Mouse (Mus musculus): Measurements from ENCODE around the gene Serpinb7.

The Serpinb7 gene

GRCm38 (mm10) chr1:107399355-107399754, at the start of gene Serpinb7:
Gene Serpinb7, plus strand, starts transcription at chr1:107399655.
- in situ Hi-C loops (cut with MboI; ENCODE audit: low sequenced_read_pairs): no loop called here

DNA sequence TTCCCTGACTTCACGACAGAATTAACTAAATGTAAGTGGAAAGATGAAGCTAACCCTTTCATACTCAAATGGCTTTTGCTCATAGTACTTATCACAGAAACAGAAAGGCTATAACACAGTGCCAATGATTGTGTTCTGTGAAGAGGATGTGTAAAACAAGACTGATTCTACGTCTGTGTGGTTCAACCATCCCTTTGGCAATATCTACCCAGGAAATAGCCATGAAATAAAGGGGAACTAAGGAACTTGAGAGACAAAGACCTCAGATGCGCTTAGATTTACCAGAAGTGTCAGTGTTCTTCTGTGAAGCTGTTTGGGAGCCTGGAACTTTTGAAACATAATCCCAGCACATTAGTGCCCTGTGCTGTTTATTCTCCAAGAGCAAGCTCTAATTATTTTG, 49.1 kb upstream of the Serpinb7 start:
- in situ Hi-C loops (cut with MboI; ENCODE audit: low sequenced_read_pairs): no loop called here

DNA sequence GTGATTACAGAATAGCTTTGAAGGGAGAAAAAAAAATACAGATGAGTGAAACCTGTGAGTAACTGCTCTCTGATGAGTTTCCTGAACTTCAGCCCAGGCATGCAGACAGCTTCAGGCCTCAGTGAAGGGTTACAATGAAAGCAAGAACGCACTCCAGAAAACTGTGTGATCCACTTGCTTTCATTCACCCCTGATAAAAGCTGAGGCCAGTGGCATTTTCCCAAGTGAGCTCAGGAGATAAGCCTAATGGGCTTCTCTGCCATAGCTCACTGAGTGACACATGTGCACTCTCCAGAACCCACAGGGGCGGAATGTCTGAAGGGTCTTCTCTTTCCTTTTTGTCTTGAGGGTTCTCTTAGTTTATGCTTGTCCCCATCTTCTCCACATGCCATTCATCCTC, 48.3 kb upstream of the Serpinb7 start:
- in situ Hi-C loops (cut with MboI; ENCODE audit: low sequenced_read_pairs): no loop called here

- in situ Hi-C loops (cut with MboI; ENCODE audit: low sequenced_read_pairs): no loop called here
Measured at GRCm38 (mm10) chr1:107353046-107353445, 46.4 kb upstream of the Serpinb7 start.

GRCm38 (mm10) chr1:107360898-107361297, 38.6 kb upstream of the Serpinb7 start, which contains the start of gene Serpinb11:
Gene Serpinb11, plus strand, starts transcription at chr1:107361198.
- in situ Hi-C loops (cut with MboI; ENCODE audit: low sequenced_read_pairs): no loop called here

DNA sequence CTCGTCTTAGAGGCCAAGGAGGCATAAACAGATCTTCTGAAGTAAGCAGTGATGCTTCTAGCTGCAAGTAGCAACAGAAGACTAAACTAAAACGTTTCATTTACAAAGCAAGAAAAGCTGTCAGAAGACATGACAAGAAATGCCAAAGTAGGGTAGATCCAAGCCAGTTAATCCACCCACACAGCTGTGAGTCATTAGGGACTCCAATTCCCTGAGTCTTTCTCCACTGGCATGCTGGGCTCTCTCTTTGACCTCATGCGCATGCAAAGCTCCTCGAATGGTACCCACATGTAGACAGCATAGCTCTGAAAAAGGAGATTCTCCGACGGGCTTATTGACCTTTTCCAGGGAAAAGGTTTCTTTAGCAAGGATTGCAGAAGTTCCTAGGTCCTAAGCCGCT, 33.5 kb upstream of the Serpinb7 start:
- in situ Hi-C loops (cut with MboI; ENCODE audit: low sequenced_read_pairs): no loop called here

DNA sequence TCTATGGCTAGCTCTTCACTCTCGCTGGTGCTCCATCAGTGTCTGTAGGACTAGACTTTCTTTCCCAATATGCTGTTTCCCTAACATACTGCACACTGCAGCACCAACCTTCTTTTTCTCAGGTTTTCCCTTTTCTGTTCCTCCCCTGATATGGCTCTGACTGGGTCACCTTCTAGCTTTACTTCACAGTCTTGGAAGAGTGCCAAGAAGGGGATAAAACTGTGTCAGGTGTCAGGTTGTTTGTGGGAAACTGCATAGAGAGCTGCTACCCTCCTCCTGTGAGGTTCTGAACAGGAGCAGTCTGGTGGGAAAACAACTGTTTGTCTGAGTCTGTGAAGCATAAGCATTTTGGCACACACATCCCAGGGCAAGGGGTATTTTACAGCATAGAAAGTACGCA, 30.5 kb upstream of the Serpinb7 start:
- in situ Hi-C loops (cut with MboI; ENCODE audit: low sequenced_read_pairs): no loop called here

GRCm38 (mm10) chr1:107376952-107377351, 22.5 kb upstream of the Serpinb7 start:
- in situ Hi-C loops (cut with MboI; ENCODE audit: low sequenced_read_pairs): no loop called here

DNA sequence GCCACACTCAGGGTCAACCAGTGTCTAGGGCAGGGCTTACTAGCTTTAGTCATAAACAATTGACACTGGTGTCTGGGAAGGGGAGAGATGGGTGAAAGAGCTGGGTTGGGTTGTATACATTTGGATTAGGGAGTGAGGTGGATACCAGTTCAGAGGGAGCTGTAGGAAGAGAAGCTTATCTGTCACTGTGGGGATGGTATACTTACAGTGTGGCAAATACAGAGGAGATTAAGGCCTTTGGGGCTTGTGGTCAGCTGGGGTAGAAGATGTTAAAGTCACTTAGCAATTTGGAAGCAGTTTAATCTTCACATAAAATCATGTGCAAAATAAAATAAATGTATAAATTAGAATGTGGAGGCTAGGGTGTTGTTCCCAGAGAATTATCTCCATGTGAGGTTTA, 21.1 kb upstream of the Serpinb7 start:
- in situ Hi-C loops (cut with MboI; ENCODE audit: low sequenced_read_pairs): no loop called here

DNA sequence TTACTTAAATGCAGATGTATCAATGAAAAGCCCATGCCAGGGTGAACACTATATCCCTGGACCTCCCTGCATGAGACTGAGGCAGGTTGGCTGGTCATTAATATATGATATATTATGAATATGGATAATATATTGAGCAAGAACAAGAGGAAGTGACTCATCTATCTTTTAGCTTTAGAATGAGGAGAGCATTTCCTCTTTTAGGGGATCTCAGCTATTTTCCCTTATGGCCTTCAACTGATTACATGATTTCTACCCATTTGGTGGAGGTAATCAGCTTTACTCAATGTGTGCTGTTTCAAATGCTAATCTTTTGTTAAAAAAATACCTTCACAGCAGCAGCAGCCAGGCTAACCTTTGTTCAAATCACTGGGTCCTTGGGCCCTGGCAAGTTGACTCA, 18.0 kb upstream of the Serpinb7 start:
- in situ Hi-C loops (cut with MboI; ENCODE audit: low sequenced_read_pairs): no loop called here

GRCm38 (mm10) chr1:107382404-107382803, 17.1 kb upstream of the Serpinb7 start:
- in situ Hi-C loops (cut with MboI; ENCODE audit: low sequenced_read_pairs): no loop called here

- in situ Hi-C loops (cut with MboI; ENCODE audit: low sequenced_read_pairs): no loop called here
Measured at GRCm38 (mm10) chr1:107384532-107384931, 14.9 kb upstream of the Serpinb7 start.

DNA sequence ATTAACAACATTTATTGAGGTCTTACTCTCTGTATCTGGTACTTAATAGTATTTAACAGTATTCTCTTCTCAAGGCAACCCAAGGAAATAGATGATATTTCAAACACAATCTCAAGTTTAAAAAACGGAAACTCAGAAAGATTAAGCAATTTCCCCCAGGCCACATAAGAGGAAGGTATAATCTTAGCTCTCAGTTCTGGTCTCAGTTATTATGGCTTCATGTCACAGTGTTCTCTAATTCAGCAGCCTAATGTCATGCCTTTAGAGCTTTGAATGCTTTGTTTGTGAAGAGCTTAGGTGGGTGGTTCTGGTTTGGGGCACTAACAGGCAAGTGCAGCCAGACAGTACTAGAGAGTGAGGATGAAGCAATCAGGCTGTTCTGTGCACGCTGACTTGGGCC, 9.7 kb upstream of the Serpinb7 start:
- in situ Hi-C loops (cut with MboI; ENCODE audit: low sequenced_read_pairs): no loop called here

DNA sequence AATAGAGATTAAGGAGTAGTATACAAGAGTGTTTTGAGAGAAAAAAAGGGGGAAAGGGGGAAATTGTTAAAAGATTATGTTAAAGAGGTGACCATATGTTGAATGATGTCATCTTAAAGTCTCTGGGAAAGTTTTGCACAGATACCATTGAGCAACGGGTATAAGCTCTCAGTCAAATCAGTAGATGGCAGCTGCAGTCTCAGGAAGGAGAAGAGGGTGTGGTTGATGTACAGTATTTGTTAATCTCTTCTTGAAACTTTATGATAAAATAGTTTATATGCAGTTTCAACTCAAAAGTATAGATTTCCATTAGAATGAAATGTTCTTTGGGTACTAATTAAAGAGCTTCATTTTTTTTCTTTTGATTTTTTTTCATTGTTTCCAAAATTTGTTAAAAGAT, 2.0 kb upstream of the Serpinb7 start:
- in situ Hi-C loops (cut with MboI; ENCODE audit: low sequenced_read_pairs): no loop called here

DNA sequence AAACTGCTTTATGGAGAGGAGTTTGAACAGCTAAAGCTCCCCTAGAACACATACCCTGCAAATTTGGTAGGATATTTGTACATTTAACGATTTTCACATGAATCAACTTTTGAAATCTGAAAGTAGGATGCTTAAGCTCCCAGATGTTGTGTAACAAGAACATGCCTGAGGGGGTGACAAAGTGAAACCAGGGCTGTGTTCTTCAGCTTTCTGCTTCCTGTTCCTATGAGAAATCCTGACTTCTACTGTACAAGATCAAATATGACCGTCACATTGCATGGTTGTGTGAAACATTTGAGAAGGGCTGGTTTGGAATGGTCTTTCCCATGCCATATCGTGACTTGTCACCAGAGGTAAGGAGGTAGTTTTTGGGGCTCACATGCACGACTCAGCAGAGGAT, 2.6 kb downstream of the Serpinb7 start:
- in situ Hi-C loops (cut with MboI; ENCODE audit: low sequenced_read_pairs): no loop called here

GRCm38 (mm10) chr1:107414650-107415049, 15.2 kb downstream of the Serpinb7 start:
- in situ Hi-C loops (cut with MboI; ENCODE audit: low sequenced_read_pairs): no loop called here

DNA sequence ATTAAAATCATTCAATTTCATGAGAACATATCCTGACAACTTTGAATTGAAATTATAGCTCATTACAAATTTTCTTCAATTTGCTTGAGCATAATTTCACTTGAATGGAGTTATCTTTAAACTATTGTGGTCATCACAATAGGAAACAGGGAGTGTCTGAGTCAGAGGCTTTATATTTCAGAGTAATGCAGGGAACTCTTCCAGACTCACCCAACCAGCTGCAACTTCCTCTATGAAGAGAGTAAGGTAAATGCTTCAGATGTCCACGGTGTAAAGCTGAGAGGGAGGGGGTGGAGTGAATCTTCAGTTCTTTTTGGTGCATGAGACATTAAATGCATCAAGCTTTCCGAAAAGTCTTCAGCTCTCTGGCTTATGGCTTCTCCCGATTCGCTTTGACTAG, 23.0 kb downstream of the Serpinb7 start:
- in situ Hi-C loops (cut with MboI; ENCODE audit: low sequenced_read_pairs): no loop called here

GRCm38 (mm10) chr1:107431253-107431652, 31.8 kb downstream of the Serpinb7 start:
- in situ Hi-C loops (cut with MboI; ENCODE audit: low sequenced_read_pairs): no loop called here

- in situ Hi-C loops (cut with MboI; ENCODE audit: low sequenced_read_pairs): no loop called here
Measured at GRCm38 (mm10) chr1:107435528-107435927, 36.1 kb downstream of the Serpinb7 start.

GRCm38 (mm10) chr1:107439462-107439861, 40.0 kb downstream of the Serpinb7 start:
- in situ Hi-C loops (cut with MboI; ENCODE audit: low sequenced_read_pairs): no loop called here

DNA sequence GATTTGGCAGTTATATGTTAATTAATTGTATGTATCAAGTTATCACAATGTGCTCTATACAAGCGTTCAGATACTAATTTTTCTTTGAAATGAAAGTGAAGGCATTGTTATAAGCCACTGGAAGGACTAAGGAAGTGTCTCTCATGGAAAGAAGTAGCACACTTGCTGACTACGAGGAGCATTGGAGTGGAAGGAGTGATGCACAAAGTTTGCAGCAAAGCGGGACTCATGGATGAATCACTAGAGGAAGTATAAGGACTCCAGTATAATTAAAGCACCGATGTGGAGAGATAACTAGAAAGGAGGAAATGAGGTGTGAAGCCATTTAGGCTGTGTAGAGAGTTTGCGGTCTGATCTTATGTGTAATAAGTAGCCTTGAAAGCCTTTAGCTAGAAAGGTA, 45.9 kb downstream of the Serpinb7 start:
- in situ Hi-C loops (cut with MboI; ENCODE audit: low sequenced_read_pairs): no loop called here

GRCm38 (mm10) chr1:107447228-107447931, 47.9 kb downstream of the Serpinb7 start:
- in situ Hi-C loops (cut with MboI; ENCODE audit: low sequenced_read_pairs): no loop called here

GRCm38 (mm10) chr1:107479909-107480308, 80.5 kb downstream of the Serpinb7 start:
- in situ Hi-C loops (cut with MboI; ENCODE audit: low sequenced_read_pairs): loop anchor here (10.0 kb wide), 1 partner anchor 235 kb away; no protein-coding TSS in a partner anchor

Measured in CH12F3 (cell line).